Mouse (Mus musculus) gastrocnemius, postnatal 4 days (tissue): Measurements from ENCODE around the gene Hexb. TPM values are rescaled to one million over a fixed set of nuclear protein-coding genes. Genes with fewer than 3 reads are reported as not detected.
"Not testable (repeated sequence)": the region's sequence is repeated elsewhere in the genome, so short reads cannot be mapped to it uniquely, and the experiment has no call there.

Experiments
- DNase-seq, 2 experiments: peaks; one replicate each; pipeline ENCODE4 v3.0.0; 2021 to 2022; ENCODE audit warnings: low spot score in 2 of 2, mixed read lengths in 2 of 2
- total RNA-seq, 2 experiments: library from RNA; stranded (reverse); gene quantifications; 2 replicates each; pipeline ENCODE4 v1.2.3; 2021

Hexb gene
- total RNA-seq, 2 experiments from 2014 or later = 26.7 to 27.8 TPM

GRCm38 (mm10) chr13:97184168-97184567 is 14.0 kb downstream of the Hexb start:
- no peak for DNase-seq

GRCm38 (mm10) chr13:97182821-97183220 is 15.3 kb downstream of the Hexb start:
- no peak for DNase-seq

GRCm38 (mm10) chr13:97180113-97180828 is 17.9 kb downstream of the Hexb start:
- DNase-seq = no peak

GRCm38 (mm10) chr13:97178943-97179342 is 19.2 kb downstream of the Hexb start:
- no peak for DNase-seq

- no peak for DNase-seq
Measured at GRCm38 (mm10) chr13:97176731-97177130, 21.4 kb downstream of the Hexb start.

- DNase-seq = no peak
Measured at GRCm38 (mm10) chr13:97175520-97176264, 22.5 kb downstream of the Hexb start.

GRCm38 (mm10) chr13:97145834-97146233 is 52.3 kb downstream of the Hexb start:
- DNase-seq = peak in 1 of 2 experiments; percentile 27

GRCm38 (mm10) chr13:97142321-97142720 is 55.8 kb downstream of the Hexb start:
- no peak for DNase-seq

GRCm38 (mm10) chr13:97138404-97138931 is 59.7 kb downstream of the Hexb start:
- DNase-seq = not testable (repeated sequence)

GRCm38 (mm10) chr13:97137466-97138400 is 60.4 kb downstream of the Hexb start, which contains the start of the genes Gfm2 and Nsa2:
TSS of gene Gfm2 (plus strand) at chr13:97137937.
TSS of gene Nsa2 (minus strand) at chr13:97137937.
- peak; percentile 57 to 84 for DNase-seq

- DNase-seq = not testable (repeated sequence)
Measured at GRCm38 (mm10) chr13:97130413-97130812, 67.7 kb downstream of the Hexb start.

GRCm38 (mm10) chr13:97129654-97130053 is 68.5 kb downstream of the Hexb start:
- not testable (repeated sequence) for DNase-seq

Other genes with a start within 250 kb of the Hexb start
- not detected for gene 1700029F12Rik, start 164.0 kb downstream of the Hexb start, total RNA-seq
- gene Fam169a, start 131.1 kb downstream of the Hexb start, total RNA-seq = not detected
- 10 to 100 TPM in 1 of 2 experiments, under 1 TPM in 1; 0.29 to 31.2 TPM for gene Gm6169, start 99.1 kb downstream of the Hexb start, total RNA-seq
- 10 to 100 TPM; 27.4 to 30.0 TPM for gene Gfm2, start 60.4 kb downstream of the Hexb start, total RNA-seq
- 100 to 1,000 TPM; 101 to 105 TPM for gene Nsa2, start 60.4 kb downstream of the Hexb start, total RNA-seq
- gene Enc1, start 42.7 kb upstream of the Hexb start, total RNA-seq = 10 to 100 TPM; 11.0 to 12.9 TPM